Mouse (Mus musculus) embryonic facial prominence, embryonic 13.5 days (tissue): ENCODE measurements around the gene Pls1. TPM values are rescaled to one million over a fixed set of nuclear protein-coding genes. Genes with fewer than 3 reads are reported as not detected.

ENCODE experiments used
- polyA plus RNA-seq: library from polyadenylated mRNA; unstranded; fragments of >200 nt; fragmentation: Nextera tagmentation; extraction: Ambion mirVana; gene quantifications from 2 replicates; pipeline ENCODE4 v1.2.1, GENCODE M21; 2015

Pls1 gene
- polyA plus RNA-seq, 1 experiment from 2014 or later: 3.8 TPM

Other genes starting within 250 kb of the Pls1 start
- gene Pcolce2, start 207.7 kb downstream of the Pls1 start, polyA plus RNA-seq: 8.2 and 10.0 TPM in 2 replicates
- gene Trpc1, start 94.9 kb downstream of the Pls1 start, polyA plus RNA-seq: 2.0 and 2.7 TPM in 2 replicates
- 22.4 and 24.1 TPM in 2 replicates for gene Atr, start 12.3 kb upstream of the Pls1 start, polyA plus RNA-seq
- gene Xrn1, start 109.4 kb upstream of the Pls1 start, polyA plus RNA-seq: 24.7 and 25.2 TPM in 2 replicates